Mouse (Mus musculus) heart, embryonic 16.5 days (tissue): ENCODE results near the gene Unc50. TPM values are rescaled to one million over a fixed set of nuclear protein-coding genes. Genes with fewer than 3 reads are reported as not detected.
A peak's percentile ranks its signal among the peaks of the same experiment; 100 is the strongest.

Experiments
- ATAC-seq: fragments of 200-750 bp; cut with Nextera tagmentation; replicated peaks from 2 replicates; pipeline ENCODE4 v1.8.0; 2017; ENCODE audit warnings: moderate number of reproducible peaks; ENCODE audit not compliant: insufficient read depth, low FRiP score; ENCODE audit errors: extremely low read depth
- H3K27ac ChIP-seq: fragments of 300-500 bp; sonication (generic); 2 replicates; pipeline ENCODE4 v1.5.1; 2014; ENCODE audit warnings: mild to moderate bottlenecking, low read length, control low read depth, moderate library complexity
- H3K27me3 ChIP-seq: fragments of 300-500 bp; sonication (generic); 2 replicates; pipeline ENCODE4 v1.6.1; 2014; ENCODE audit warnings: low read length, mixed read lengths; ENCODE audit not compliant: control insufficient read depth, insufficient read depth
- H3K36me3 ChIP-seq: fragments of 300-500 bp; sonication (generic); 2 replicates; pipeline ENCODE4 v1.6.1; 2014; ENCODE audit not compliant: control insufficient read depth, insufficient read depth
- H3K4me1 ChIP-seq: fragments of 300-500 bp; sonication (generic); 2 replicates; pipeline ENCODE4 v1.6.1; 2014; ENCODE audit warnings: low read length, mixed read lengths; ENCODE audit not compliant: control insufficient read depth, insufficient read depth
- H3K4me2 ChIP-seq: fragments of 300-500 bp; sonication (generic); 2 replicates; pipeline ENCODE4 v1.6.1; 2014; ENCODE audit warnings: low read depth, mild to moderate bottlenecking, control low read depth, low read length
- H3K4me3 ChIP-seq: fragments of 300-500 bp; sonication (generic); 2 replicates; pipeline ENCODE4 v1.5.1; 2014; ENCODE audit warnings: mild to moderate bottlenecking, control low read depth, low read length
- H3K9ac ChIP-seq: fragments of 300-500 bp; sonication (generic); 2 replicates; pipeline ENCODE4 v1.6.1; 2014; ENCODE audit warnings: low read length, control low read depth
- H3K9me3 ChIP-seq: fragments of 300-500 bp; sonication (generic); replicated peaks from 2 replicates; pipeline ENCODE4 v1.6.1; 2016; ENCODE audit warnings: low read length; ENCODE audit not compliant: control insufficient read depth
- WGBS: fragments of 180-500 bp; shearing (Covaris S2); extraction: QIAGEN DNeasy Blood & Tissue Kit; methylation state at CpG from one replicate; pipeline ENCODE4 v1.1.7; 2014; 5-methylcytosine and 5-hydroxymethylcytosine counted together
- polyA plus RNA-seq: library from polyadenylated mRNA; unstranded; fragments of >200 nt; fragmentation: Nextera tagmentation; extraction: Ambion mirVana; gene quantifications from 2 replicates; pipeline ENCODE4 v1.2.1, GENCODE M21; 2015

The Unc50 gene
- polyA plus RNA-seq, 1 experiment from 2014 or later = 78.8 TPM

DNA sequence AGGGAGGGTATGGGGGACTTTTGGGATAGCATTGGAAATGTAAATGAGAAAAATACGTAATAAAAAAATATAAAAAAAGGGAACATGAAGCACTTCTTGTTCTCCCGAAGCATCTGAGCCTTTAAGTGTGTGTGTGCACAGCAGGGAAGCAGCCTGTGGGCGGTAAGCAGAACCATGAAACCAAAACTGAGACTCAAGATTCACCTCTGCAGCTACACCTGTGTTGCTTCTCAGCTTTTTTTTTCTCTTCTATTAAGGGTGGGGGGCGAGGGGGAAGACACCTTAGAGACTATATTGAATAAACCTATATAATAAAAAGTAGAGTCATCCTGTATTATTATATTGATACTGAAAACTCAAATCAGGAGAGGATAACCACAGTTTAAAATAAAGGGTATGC is 37.9 kb downstream of the Unc50 start:
- H3K4me2 ChIP-seq = no peak overlapping the region
- H3K36me3 ChIP-seq = no peaks in the 10 kb centered on the region
- H3K27me3 ChIP-seq = no peaks in the 10 kb centered on the region
- H3K9me3 ChIP-seq = peaks cover 3% of the 10 kb centered on the region
- H3K27ac ChIP-seq = no peak overlapping the region
- WGBS = 84% methylated on average over 4 of the region's 4 CpGs
- no peak overlapping the region for H3K4me3 ChIP-seq
- H3K4me1 ChIP-seq = no peaks in the 10 kb centered on the region; the same call in 1 of the 2 replicates
- H3K9ac ChIP-seq = no peak overlapping the region
- ATAC-seq = no peak

DNA sequence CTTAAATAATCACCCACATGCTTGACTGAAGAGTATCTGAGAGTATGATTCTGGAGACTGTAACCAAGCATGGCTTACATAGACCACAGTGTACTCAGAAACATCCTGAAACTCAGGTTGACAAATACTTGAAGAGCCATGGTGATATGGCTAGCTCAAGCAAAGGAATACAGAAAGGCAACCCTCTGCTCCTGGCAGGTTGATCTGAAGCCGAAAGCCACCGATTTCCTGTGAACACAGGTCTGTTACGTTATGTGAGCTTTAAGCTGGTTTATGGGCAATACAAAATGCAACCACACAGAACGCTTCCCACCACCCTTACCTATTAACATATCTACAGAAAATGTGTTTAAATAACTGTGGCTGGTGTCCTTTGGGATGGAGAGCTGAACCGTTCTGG is 39.1 kb downstream of the Unc50 start:
- Histone ChIP-seq H3K4me1 (peaks cover 3% of the 10 kb centered on the region; the same call in 1 of the 2 replicates), H3K4me2 (no peak overlapping the region), H3K27me3 (no peaks in the 10 kb centered on the region), H3K36me3 (no peaks in the 10 kb centered on the region), H3K4me3 (no peak overlapping the region), H3K27ac (no peak overlapping the region), H3K9me3 (peaks cover 3% of the 10 kb centered on the region), H3K9ac (no peak overlapping the region)
- WGBS = 80% methylated on average over 5 of the region's 5 CpGs
- no peak for ATAC-seq

DNA sequence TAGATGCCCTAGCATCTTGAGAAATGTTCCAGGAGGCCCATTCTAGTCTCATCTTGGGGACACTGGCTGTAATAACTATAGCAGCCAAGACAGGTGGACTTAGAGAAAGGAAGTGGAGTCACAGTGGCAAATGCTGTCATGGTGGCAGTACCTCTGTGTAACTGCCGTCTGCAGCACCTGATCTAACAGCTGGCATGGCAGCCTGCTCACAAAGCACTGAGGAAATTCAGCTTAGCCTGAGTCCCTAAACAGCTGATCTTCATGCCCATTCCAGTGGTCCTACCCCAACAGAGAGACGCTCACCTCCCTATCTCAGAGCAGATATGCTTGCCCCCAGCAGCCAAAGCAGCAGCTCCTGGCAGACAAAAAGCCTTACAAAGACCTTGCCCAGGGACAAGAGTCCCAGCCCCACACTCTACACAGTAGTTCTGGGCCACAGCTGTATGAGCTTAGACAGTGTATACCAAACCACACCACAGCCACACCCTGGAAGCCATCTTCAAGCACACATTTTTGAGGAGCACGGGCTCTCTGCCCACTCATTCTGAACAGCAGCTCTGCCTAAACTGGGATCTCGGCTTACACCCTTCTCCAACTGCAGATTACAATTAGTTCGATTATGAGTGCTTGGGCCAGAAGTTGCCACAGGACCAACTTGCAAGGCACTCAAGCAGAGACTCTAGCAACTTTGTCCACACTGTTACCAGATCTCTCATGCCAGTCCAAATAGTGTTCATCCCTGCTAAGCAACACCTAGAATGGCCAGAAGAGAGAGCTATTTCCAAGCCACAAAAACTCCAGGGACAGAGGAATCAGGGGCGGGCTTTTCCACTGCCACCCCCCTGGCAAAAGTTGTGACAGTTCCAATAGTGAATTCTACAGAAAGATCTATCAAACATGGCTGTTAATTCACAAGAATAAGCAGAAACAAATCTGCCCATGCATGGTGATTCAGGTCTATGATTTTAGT is 41.5 kb downstream of the Unc50 start:
- Histone ChIP-seq H3K9ac (no peak overlapping the region), H3K4me1 (peaks cover 7% of the 10 kb centered on the region; the same call in 1 of the 2 replicates), H3K4me2 (no peak overlapping the region), H3K9me3 (peaks cover 3% of the 10 kb centered on the region), H3K27ac (peak overlapping the region; percentile 2; the same call in 1 of the 2 replicates), H3K36me3 (no peaks in the 10 kb centered on the region), H3K4me3 (no peak overlapping the region), H3K27me3 (no peaks in the 10 kb centered on the region)
- 68% methylated on average over 6 of the region's 6 CpGs for WGBS
- no peak for ATAC-seq

DNA sequence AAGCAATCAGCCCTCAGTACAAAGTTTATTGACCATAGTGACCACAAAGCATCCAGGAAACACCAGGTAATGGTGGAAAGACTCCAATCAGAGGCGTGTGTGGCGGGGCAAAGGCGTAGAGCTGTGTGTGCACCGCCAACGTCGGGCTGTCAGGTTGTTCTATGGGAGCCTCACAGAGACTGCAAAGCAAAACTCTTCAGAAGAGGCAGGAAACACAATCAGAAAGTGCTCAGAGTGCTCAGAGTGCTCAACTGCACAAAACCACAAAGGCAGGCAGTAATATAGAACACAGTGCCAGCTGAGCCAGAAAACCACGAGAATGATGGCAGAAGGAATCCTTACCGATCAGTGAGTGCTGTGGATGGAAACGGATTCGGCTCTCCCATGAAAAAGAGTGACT is 43.3 kb downstream of the Unc50 start:
- no peak for ATAC-seq
- Histone ChIP-seq H3K9me3 (peaks cover 3% of the 10 kb centered on the region), H3K4me1 (peaks cover 13% of the 10 kb centered on the region), H3K9ac (no peak overlapping the region), H3K27ac (no peak overlapping the region; the same call in 1 of the 2 replicates), H3K4me2 (no peak overlapping the region), H3K36me3 (no peaks in the 10 kb centered on the region), H3K4me3 (no peak overlapping the region), H3K27me3 (no peaks in the 10 kb centered on the region)
- 82% methylated on average over 10 of the region's 10 CpGs for WGBS

DNA sequence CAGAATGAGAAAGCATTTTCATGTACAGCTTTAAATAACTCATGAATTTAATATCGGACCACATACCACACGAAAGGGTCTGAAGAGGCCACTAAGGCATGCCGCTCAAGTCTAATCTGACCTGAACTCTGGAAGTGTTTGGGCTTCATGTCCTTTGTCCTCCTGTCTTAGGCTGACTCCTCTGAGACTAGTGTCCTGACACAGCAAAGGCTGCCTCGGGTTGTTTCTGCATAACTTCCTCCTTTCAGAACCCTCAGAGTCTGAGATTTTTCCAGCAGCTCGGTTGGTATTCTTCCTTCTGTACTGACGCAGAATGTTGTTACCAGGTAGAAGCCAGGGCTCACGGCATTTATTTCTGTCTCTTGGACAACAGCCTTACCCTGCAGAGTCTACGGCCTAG is 44.1 kb downstream of the Unc50 start:
- Histone ChIP-seq H3K36me3 (no peaks in the 10 kb centered on the region), H3K4me1 (peaks cover 13% of the 10 kb centered on the region), H3K9ac (0 out of 2 replicates have a peak overlapping the region, but pooled peaks have one; percentile 3), H3K27ac (peak overlapping the region; percentile 36; the same call in 1 of the 2 replicates), H3K4me2 (peak overlapping the region; percentile 26; the same call in 1 of the 2 replicates), H3K4me3 (no peak overlapping the region), H3K27me3 (no peaks in the 10 kb centered on the region), H3K9me3 (no peaks in the 10 kb centered on the region)
- ATAC-seq = no peak
- 41% methylated on average over 8 of the region's 8 CpGs for WGBS

DNA sequence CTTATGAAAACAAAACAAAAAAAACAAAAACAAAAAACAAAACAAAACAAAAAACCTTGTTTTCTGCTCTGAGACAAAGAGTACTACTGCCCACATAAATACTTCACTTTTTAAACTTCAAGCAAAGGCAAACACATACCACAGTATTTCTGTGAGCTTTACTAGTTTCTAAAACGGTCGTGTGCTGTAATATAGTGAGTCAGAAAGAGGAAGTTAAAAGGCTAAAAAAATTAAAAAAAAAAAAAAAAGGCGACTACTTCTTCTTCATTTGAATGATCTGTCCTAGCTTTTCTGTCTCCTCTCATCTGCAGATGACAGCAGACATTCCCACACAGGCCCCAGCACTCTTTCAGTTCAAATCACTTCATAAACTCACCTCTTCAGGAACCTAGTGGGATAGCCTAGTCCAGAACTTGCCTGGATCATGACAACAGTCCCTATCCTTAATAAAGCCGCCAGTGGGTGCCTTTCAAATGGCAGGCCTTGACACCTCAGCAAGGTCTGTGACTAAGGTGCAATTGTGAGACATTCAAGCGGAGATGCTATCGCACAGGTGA is 44.8 kb downstream of the Unc50 start:
- Histone ChIP-seq H3K9me3 (no peaks in the 10 kb centered on the region), H3K27me3 (no peaks in the 10 kb centered on the region), H3K4me2 (no peak overlapping the region), H3K27ac (0 out of 2 replicates have a peak overlapping the region, but pooled peaks have one; percentile 19), H3K36me3 (no peaks in the 10 kb centered on the region), H3K9ac (no peak overlapping the region), H3K4me3 (no peak overlapping the region), H3K4me1 (peaks cover 13% of the 10 kb centered on the region)
- ATAC-seq = no peak
- 82% methylated on average over 6 of the region's 6 CpGs for WGBS

DNA sequence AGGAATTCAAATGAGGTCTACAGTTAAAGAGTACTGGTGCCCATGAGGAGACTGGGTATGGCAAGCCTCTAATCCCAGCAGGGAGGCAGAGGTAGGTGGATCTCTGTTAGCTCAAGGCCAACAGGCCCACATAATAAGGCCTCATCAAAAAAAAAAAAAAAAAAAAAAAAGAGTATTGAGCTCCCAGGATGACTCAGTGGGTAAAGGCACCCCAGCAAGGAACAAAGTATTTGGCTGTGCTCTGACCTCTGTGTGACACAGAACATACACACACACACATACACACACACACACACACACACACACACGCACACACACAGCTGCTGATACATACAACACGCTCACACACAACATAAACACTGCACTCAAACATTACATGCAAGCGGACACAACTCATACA is 45.4 kb downstream of the Unc50 start:
- Histone ChIP-seq H3K9ac (no peak overlapping the region), H3K36me3 (no peaks in the 10 kb centered on the region), H3K4me3 (no peak overlapping the region), H3K9me3 (no peaks in the 10 kb centered on the region), H3K27me3 (no peaks in the 10 kb centered on the region), H3K27ac (no peak overlapping the region), H3K4me2 (no peak overlapping the region), H3K4me1 (peaks cover 13% of the 10 kb centered on the region)
- 88% methylated on average over 3 of the region's 3 CpGs for WGBS
- no peak for ATAC-seq

DNA sequence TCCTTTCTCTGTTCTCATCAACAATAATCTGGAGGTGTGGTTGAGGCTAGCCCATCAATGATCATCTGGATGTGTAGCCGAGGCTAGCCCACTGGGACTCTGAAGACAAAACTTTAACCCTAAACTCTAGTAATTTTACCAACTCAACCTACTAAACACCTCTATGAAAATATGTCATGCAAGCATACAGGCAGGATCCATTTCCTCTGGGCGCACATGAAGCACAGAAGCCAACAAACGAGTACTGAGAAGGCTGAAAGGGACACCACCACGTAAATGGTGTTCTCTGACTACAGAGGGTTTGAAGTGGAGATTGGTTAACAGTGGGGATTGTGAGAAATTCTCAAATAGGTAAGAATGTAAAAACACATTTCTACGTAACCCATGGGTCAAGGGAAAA is 47.3 kb downstream of the Unc50 start:
- no peak overlapping the region for H3K9ac ChIP-seq
- H3K4me3 ChIP-seq = no peak overlapping the region
- no peak overlapping the region; the same call in 1 of the 2 replicates for H3K4me2 ChIP-seq
- no peaks in the 10 kb centered on the region for H3K36me3 ChIP-seq
- H3K27me3 ChIP-seq = no peaks in the 10 kb centered on the region
- no peaks in the 10 kb centered on the region for H3K9me3 ChIP-seq
- no peak for ATAC-seq
- H3K27ac ChIP-seq = no peak overlapping the region
- peaks cover 13% of the 10 kb centered on the region for H3K4me1 ChIP-seq
- WGBS = 88% methylated on average over 5 of the region's 5 CpGs

DNA sequence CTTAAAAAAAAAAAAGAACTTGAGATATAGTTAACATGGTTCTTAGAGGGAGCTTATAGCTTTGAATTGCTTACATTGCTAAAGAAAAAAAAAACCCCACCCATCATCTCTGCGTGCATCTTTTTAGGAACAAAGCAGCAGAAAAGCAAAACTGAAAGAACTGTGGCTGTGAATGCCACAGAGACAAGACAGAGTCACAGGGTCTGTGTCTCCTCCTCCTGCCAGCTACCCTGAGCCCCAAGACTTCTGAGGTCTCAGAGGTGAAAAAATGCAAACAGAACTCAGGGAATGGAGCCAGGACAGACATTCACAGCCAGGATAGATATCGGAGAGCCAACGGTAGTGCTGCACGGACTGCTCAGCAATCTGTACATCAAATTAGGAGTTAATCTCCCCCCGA is 48.0 kb downstream of the Unc50 start:
- H3K4me2 ChIP-seq = peak overlapping the region; percentile 54
- no peaks in the 10 kb centered on the region for H3K9me3 ChIP-seq
- H3K27me3 ChIP-seq = no peaks in the 10 kb centered on the region
- peaks cover 13% of the 10 kb centered on the region for H3K4me1 ChIP-seq
- ATAC-seq = peak; percentile 29; the same call in 1 of the 2 replicates
- H3K9ac ChIP-seq = peak overlapping the region; percentile 11; the same call in 1 of the 2 replicates
- WGBS = 33% methylated on average over 5 of the region's 5 CpGs
- peak overlapping the region; percentile 60 for H3K27ac ChIP-seq
- H3K4me3 ChIP-seq = peak overlapping the region; percentile 23
- H3K36me3 ChIP-seq = no peaks in the 10 kb centered on the region
